Mouse (Mus musculus) lung, postnatal 0 days (tissue): ENCODE data around the gene Sphk1.

Experiments used
- CTCF ChIP-seq: IDR thresholded peaks from 2 replicates; pipeline ENCODE4 v1.5.1; 2016; ENCODE audit warnings: antibody characterized with exemption, mild to moderate bottlenecking
- EP300 ChIP-seq: IDR thresholded peaks from 2 replicates; pipeline ENCODE4 v1.6.1; 2016; ENCODE audit warnings: antibody characterized with exemption, mild to moderate bottlenecking, control low read depth

DNA sequence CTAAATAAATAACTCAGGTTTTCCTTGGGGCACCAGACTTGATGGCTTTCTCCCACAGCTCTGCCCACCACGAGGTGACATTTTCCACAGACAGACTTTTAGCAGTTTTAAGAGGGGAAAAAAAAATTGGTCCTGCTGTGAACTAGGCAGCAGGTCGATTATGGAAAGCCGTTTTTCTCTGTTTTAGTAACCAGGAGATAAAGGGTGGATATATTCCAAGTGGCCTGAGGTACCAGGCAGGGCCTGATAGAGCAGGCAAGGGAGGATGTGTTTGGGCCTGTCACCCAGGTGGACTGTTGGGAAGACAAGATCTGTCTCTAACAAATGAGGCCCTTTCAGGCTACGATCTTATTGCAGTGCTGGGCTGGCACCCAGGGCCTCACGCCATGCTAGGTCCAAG lies 25.2 kb upstream of the Sphk1 start:
- TF ChIP-seq CTCF (no peak), EP300 (no peak)
